Mouse (Mus musculus) kidney, adult 10 weeks (tissue): ENCODE measurements around the gene Olfr519. TPM values are rescaled to one million over a fixed set of nuclear protein-coding genes. Genes with fewer than 3 reads are reported as not detected.

Experiments used
- polyA plus RNA-seq: library from polyadenylated mRNA; stranded (reverse); fragments of 350-450 nt; fragmentation: Illumina TruSeq; extraction: RNeasy Lipid Tissue Mini Kit (QIAGEN cat#74804); gene quantifications from one replicate; pipeline ENCODE4 v1.2.3, GENCODE M21; 2014; ENCODE audit warnings: low read depth, low replicate concordance

Olfr519 gene
- not detected for polyA plus RNA-seq

DNA sequence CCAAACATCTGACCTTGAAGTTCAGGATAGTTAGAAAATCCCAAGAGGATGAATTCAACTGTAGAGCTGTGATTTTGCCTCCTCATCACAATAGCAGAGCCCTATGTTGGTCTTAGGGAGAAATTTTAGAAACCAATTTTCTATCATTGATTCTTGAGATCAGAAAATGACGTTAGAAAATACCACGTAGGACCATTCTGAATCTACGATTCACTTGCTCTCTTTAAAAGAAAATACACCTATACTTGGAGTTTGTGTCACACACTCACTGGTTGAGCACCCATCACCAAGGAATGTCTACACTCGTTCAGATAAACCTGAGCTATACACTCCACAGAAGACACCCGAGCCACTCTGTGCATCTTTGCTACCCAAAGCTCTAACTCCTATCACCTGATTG, at the start of gene Olfr519:
TSS of gene Olfr519 (minus strand) at position 101 of the 400 bp plus-strand sequence.

DNA sequence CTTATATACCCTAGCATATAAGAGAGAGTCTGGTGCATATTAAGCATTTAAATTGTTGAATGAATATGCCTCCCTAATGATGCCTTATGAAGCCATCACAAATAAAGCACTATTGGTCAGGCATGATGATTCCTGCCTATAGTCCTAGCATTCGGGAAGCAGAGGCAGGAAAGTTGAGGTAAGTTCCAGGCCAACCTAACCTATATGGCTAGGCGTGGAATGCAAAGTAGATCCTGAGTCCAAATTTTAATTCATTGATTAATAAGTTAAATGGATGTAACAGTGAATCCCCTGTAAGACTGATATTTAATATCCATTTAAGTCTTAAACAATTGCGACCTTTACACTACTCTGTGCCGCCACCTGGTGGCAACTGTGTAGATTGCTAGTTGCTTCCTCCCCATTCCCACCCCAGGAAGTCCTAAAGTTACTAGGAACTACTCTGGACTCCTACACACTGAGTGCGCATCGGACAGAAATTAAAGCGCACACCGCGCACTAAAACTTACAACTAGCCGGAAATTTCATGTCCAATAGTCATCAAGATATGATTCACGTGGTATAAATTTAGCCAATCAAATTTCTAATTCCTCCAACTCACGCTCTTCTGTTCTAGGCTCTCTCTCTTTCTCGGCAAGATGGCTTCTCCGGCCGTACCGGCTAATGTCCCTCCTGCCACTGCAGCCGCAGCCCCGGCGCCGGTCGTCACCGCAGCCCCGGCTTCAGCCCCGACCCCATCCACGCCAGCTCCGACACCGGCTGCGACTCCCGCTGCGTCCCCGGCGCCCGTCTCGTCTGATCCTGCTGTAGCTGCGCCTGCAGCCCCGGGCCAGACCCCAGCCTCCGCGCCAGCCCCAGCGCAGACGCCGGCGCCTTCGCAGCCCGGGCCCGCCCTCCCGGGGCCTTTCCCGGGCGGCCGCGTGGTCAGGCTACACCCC, 39.8 kb upstream of the Olfr519 start, which contains the start of gene Eif3f:
TSS of gene Eif3f (plus strand) at position 624 of the 938 bp plus-strand sequence.

DNA sequence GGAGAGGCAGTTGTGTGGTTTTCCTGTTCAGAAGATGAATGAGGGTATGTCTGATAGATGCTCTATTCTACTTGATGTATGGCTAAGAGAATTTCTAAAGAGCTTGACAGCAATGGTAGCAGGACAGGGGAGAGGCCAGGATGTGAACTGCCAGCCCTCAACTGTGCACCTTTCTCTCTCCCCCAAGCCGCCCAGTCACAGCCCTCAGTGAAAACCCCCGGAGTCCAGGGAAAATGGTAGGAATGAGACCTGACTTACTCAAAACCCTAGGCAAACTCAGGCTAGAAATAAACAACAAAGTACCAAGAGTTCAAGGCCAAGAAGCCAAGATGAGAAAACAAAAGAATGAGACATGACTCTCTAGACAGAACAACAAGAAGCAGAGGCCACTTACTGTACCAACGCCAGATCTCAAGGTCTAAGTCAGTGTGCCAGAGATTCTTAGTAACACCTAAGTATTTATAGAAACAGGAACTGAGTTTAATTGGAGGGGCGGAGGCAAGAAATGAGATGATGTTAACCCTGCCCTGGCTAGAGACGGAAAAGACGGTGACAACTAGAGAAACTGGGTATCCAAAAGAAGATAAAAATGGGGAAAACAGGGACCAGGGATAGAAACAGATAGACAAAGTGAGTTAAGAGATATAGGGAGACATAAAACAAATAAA, 35.6 kb upstream of the Olfr519 start, which contains the start of gene Nlrp10:
TSS of gene Nlrp10 (minus strand) at position 453 of the 668 bp plus-strand sequence.

DNA sequence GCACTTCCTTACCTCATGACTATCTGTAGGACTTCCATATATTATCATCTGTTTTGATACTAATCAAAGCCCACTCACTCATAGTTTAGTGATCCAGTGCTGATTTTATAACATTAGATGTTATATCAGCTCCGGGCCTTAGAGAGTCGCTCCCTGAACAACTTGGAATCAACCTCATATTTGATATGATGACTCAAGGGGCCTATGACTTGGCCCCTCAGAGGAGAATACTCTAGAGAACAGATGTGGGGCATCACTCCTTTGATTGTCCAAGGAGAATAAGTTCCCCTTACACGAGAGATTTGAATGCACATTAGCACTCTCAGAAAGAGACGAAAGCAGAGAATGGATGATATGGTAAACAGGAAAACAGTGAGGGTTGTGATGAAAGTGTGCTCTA, 9.3 kb downstream of the Olfr519 start, which contains the start of gene Olfr518:
TSS of gene Olfr518 (minus strand) at position 101 of the 400 bp plus-strand sequence.

DNA sequence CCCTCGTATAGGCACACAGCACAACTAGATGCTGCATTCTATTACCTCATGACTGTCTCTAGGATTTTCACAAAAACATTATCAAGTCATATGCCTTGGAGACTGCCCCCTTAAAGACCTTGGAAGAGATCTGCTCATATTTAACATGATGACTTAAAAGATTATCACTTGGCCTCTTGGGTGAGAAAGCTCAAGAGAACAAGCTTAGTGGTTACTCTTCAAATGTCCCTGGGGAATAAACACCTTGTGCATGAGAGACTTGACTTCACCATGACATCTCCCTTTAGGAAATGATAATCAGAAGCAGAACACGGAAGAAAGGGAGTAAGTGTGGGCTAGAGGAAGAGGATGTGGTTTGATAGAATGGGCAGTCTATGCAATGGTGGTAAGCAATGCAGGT, 21.9 kb downstream of the Olfr519 start, which contains the start of gene Olfr517:
TSS of gene Olfr517 (minus strand) at position 101 of the 400 bp plus-strand sequence.

DNA sequence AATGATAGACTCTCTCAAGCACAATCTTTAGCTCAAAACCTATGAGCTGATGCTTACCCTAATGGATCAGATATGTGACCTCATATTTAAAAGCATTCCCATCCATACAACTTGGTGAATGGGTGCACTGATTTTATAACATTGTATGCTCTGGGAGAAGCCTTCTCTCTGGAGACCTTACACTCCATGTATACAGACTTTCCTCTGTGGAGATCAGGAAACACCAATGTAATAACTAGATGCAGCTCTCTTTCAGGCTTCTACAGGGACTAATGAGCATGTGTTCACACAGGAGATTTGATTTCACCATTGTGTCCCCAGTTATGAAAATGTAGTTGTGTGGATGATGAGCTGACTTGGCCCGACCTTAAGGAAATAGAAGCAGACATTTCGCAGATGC, 43.8 kb downstream of the Olfr519 start, which contains the start of gene Olfr516:
TSS of gene Olfr516 (minus strand) at position 101 of the 400 bp plus-strand sequence.

Other genes starting within 250 kb of the Olfr519 start
- gene Olfr509, start 242.5 kb downstream of the Olfr519 start, polyA plus RNA-seq = not detected
- not detected for gene Olfr510, start 228.0 kb downstream of the Olfr519 start, polyA plus RNA-seq
- not detected for gene Olfr512, start 181.1 kb downstream of the Olfr519 start, polyA plus RNA-seq
- not detected for gene Olfr513, start 143.4 kb downstream of the Olfr519 start, polyA plus RNA-seq
- not detected for gene Olfr514, start 68.4 kb downstream of the Olfr519 start, polyA plus RNA-seq
- gene Olfr516, start 43.9 kb downstream of the Olfr519 start, polyA plus RNA-seq = not detected
- gene Olfr517, start 22.0 kb downstream of the Olfr519 start, polyA plus RNA-seq = not detected
- gene Olfr518, start 9.4 kb downstream of the Olfr519 start, polyA plus RNA-seq = not detected
- not detected for gene Nlrp10, start 35.8 kb upstream of the Olfr519 start, polyA plus RNA-seq
- 24.5 TPM for gene Eif3f, start 40.0 kb upstream of the Olfr519 start, polyA plus RNA-seq
- gene Tub, start 55.9 kb upstream of the Olfr519 start, polyA plus RNA-seq = not detected
- 3.4 TPM for gene Ric3, start 188.9 kb upstream of the Olfr519 start, polyA plus RNA-seq